Mouse (Mus musculus) heart, postnatal 14 days (tissue): ENCODE results near the gene Selenow. TPM values are rescaled to one million over a fixed set of nuclear protein-coding genes. Genes with fewer than 3 reads are reported as not detected.
A peak's percentile ranks its signal among the peaks of the same experiment; 100 is the strongest.

Source experiments
- DNase-seq, 2 experiments: peaks; one replicate each; pipeline ENCODE4 v3.0.0; 2021 to 2022
- intact Hi-C: fragments of 180-260 bp; cut with DNase I; formaldehyde crosslinking; loops from one replicate; pipeline ENCODE4 v1.15.1; 2025
- long read RNA-seq, 2 experiments: library from polyadenylated mRNA; stranded (forward); transcript quantifications; one replicate each; pipeline ENCODE4 v2.0.0; 2021
- total RNA-seq, 2 experiments: library from RNA; stranded (reverse); gene quantifications; 2 replicates each; pipeline ENCODE4 v1.2.3; 2021

Selenow gene
- 100 to 1,000 TPM; 149 to 162 TPM for total RNA-seq
- long read RNA-seq, experiment 1, transcript Selenow-201 (6 exons, 736 nt), result major isoform, 178 of 183 reads
- long read RNA-seq, experiment 1, partial matches to known transcripts, result 3 of 183 reads
- long read RNA-seq, experiment 1, other reads (novel, unspliced or antisense), result 2 of 183 reads
- long read RNA-seq, experiment 2, transcript Selenow-201 (6 exons, 736 nt), result major isoform, 141 of 149 reads
- long read RNA-seq, experiment 2, partial matches to known transcripts, result 3 of 149 reads
- long read RNA-seq, experiment 2, other reads (novel, unspliced or antisense), result 5 of 149 reads

DNA sequence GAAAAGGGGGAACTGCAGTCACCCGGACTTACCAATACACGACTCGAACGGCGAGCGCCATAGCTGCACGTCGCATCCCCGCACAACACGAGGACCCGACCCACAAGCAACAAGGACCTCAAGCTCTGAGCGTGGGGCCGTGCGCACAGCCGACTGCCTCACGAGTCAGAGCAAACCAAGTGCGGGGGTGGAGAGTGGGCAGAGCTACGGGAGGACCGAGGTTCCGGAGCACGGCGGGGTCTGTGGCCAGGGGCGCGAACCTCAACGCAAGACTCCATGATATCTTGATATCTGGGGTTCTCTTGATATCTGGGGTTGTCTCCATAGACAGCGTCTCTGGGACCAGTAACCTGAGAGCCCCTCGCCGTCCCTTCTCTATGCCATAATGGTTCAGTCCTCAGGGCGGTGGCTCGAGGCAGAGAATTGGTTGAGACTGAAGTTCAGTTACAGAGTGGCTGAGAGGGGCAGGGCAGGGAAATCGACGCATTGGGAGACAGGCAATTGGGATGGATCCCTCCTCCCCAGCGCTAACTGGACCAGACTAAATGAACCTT, at the start of gene Selenow:
Gene Selenow (minus strand): TSS at position 183 of the 554 bp plus-strand sequence.
- peak; percentile 90 to 91 for DNase-seq
- intact Hi-C loops, result no loop called here

DNA sequence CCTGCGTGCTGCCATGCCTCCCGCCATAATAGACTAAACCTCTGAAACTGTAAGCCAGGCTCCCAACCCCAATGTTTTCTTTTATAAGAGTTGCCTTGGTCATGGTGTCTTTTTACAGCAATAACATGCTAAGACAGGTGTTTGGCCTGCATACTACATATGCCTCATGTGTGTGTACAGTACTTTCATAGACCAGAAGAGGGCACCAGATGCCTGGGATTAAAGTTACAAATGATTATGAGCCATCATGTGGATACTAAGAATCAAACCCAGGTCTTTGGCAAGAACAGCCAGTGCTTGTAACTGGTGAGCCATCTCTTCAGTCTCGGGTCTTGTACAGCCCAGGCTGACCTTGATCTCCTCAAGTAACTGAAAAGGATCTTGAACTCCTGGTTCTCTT, 47.5 kb upstream of the Selenow start:
- intact Hi-C loops, result no loop called here
- no peak for DNase-seq

DNA sequence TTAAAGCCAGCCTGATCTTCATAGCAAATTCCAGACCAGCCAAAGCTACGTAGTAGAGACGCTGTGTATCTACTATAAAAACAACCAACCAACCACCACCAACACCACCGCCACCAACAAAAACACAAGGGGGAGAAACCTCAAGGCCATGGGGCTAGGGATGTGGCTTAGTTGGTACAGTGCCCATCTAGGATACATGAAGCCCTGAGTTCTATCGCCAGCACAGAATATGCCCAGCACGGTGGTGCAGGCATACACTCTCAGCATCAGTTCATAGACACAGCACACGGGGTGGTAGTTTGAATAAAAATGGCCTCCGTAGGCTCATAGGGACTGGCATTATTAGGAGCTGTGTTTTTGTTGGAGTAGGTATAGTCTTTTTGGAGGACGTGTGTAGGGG, 46.1 kb upstream of the Selenow start:
- intact Hi-C loops, result no loop called here
- DNase-seq, result no peak

DNA sequence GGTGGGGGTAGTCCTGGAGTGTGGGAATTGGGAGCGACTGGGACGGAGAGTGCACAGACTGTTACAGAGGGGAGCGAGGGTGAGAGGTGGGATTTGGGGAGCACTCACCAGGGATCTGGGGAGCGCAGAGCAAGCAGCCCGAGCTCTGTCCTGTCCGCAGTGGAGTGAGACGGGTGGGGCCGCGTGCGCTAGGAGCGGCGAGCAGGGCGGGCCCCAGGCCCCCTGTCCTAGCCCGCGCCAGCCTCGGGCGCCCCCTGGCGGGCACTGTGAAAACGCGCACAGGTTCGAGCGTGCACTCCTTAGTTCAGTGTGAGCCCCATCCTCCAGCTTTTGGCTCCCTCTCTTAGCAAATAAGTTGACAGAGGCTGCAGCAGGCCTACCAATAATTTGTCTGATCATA, 45.1 kb upstream of the Selenow start, which contains the start of gene Ehd2:
Gene Ehd2 (minus strand): TSS at position 256 of the 400 bp plus-strand sequence.
- DNase-seq, result peak; percentile 93 to 94
- intact Hi-C loops, result loop anchor here (1.0 to 2.0 kb wide), 2 partner anchors 19 to 37 kb away; no protein-coding TSS in a partner anchor

DNA sequence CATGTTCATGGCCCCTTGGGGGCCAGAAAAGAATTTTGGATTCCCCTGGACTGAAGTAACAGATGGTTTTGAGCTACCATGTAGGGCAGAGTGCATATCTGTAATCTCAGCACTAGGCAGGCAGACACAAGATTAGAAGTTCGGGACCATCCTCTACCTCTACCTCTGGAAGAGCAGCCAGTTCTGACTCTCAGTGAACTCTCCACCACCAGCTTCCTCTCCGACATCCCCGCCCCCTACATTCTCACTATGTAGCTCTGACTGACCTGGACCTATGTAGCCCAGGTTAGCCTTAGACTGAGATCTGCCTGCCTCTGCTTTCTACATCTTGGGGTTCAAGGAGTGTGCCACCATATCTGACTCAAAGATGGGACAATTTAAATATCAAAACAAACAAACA, 44.3 kb upstream of the Selenow start:
- no peak for DNase-seq
- intact Hi-C loops, result loop anchor here (2.0 kb wide), 1 partner anchor 36 kb away; no protein-coding TSS in a partner anchor

GRCm38 (mm10) chr7:15963798-15964652, 41.8 kb upstream of the Selenow start:
- no peak for DNase-seq

DNA sequence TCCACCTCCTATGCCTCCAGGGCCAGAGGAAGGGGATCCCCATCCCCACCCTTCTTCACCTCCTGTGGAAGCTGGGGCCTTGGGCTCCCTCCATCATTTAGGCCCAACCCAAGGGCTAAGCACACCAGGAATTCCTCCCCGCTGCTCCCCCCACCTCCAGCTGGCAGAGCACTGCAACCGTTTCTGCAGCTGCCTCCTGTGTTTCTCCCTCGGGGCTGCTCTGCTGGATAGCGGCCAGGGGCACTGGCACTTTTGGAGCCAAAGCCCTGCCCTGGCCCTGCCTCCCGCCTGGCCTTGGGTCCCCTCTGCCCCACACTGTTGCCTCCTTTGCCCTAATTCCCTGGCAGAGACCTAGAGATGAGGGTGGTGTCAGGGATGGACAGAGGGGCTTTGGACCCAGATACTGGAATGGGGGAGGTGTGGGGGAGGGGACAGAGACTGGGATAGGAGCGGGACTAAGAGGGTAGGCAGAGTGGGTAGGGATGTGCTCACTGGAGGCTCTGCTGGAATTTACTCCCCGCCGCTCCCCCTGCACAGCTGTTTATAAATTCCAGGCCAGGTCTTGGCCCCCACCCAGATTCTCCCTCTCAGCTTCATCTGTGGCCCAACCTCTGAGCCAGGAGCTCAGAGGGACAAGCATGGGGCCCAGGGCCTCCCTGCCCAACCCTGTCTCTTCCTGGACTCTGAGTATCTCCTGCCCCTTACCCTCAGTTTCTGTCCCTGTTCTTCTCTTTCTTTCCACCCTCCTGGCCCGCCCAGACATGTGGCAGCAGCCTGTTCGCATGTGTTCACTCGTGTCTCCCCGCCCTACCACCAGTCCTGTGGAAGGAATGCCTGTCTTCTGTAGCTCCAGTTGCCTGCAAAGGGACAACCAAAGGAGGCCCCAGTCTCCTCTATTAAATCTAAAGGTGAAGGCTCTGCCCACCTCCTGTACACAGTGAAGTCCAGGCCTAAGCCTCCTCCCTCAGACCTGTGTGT, 40.4 kb upstream of the Selenow start:
- intact Hi-C loops, result no loop called here
- DNase-seq, result peak; percentile 92 to 93

More at GRCm38 (mm10) chr7:15963798-15964652, 41.8 kb upstream of the Selenow start:
- intact Hi-C loops, result no loop called here

GRCm38 (mm10) chr7:15961798-15962197, 39.6 kb upstream of the Selenow start:
- intact Hi-C loops, result no loop called here
- DNase-seq, result no peak

GRCm38 (mm10) chr7:15961239-15961638, 39.0 kb upstream of the Selenow start:
- DNase-seq, result peak; percentile 47 to 56

GRCm38 (mm10) chr7:15960691-15961090, 38.5 kb upstream of the Selenow start:
- peak in 1 of 2 experiments; percentile 31 for DNase-seq
- intact Hi-C loops, result no loop called here

More at GRCm38 (mm10) chr7:15961239-15961638, 39.0 kb upstream of the Selenow start:
- intact Hi-C loops, result no loop called here

GRCm38 (mm10) chr7:15956143-15956542, 33.9 kb upstream of the Selenow start:
- intact Hi-C loops, result no loop called here
- DNase-seq, result no peak

- intact Hi-C loops, result no loop called here
- peak in 1 of 2 experiments; percentile 37 for DNase-seq
Measured at GRCm38 (mm10) chr7:15955509-15955908, 33.3 kb upstream of the Selenow start.

DNA sequence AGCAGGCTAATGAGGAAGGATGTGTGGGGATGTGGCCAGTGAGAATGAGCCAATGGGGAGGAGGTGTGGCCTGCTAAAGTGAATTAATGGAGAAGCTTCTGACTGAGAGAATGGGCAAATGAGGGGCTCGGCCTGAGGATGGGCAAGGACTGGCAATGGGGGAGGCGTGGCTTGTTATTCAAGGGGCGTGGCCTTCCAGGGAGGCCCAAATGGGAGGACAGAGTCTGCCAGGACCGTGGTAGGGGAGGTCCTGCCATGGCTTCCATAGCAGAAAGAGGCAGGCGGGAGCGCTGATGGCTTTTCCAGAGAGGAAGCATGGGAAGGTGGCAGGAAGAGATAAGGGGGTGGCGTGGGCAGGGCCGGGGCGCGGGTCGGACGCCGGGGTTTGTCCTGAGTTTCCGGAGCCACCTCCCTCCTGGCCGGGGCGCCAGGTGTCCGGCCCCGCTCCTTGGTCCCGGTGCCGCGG, 32.8 kb upstream of the Selenow start:
- intact Hi-C loops, result no loop called here
- peak; percentile 71 to 78 for DNase-seq

DNA sequence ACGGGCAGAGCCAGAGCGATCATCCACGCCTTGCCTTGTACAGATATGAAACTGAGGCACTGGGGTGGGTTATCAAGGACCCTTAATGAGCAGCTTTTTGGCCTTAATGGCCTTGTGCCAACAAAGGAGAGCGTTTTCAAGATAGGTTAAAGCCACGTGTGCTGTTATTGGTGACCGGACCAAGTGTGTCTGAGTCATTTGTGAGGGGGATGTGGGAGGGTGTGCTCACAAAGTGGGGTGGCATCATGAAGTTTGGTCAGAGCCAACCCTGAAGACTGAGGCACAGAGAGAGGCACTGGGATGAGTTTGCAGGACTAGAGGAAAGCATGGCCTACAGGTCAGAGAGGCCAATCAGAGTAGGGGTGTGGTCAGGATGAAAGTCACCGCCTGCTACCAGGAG, 32.2 kb upstream of the Selenow start:
- intact Hi-C loops, result no loop called here
- no peak for DNase-seq

- intact Hi-C loops, result no loop called here
- DNase-seq, result no peak
Measured at GRCm38 (mm10) chr7:15953307-15954074, 31.3 kb upstream of the Selenow start.

DNA sequence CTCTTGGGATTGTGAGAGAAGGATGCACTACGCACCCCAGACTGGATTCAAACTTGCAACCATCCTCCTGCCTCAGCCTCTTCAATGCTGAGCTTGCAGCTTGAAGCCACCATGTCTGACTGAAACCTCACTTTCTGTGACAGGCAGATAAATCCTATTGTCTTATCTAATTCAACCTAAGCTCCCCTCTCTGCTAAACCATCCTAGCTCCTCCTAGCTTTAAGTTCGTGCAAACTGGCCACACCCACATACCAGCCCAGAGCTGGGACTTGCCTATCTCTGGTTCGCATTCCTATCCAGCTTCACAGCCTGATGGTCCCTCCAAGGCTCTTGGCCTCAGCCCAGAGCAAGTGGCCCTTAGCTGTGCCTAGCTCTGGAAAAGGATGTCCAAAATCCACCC, 30.2 kb upstream of the Selenow start:
- DNase-seq, result no peak
- intact Hi-C loops, result no loop called here

GRCm38 (mm10) chr7:15950008-15950407, 27.8 kb upstream of the Selenow start:
- DNase-seq, result no peak
- intact Hi-C loops, result no loop called here

GRCm38 (mm10) chr7:15949216-15949790, 27.1 kb upstream of the Selenow start:
- intact Hi-C loops, result no loop called here
- DNase-seq, result no peak
